Mouse (Mus musculus): ENCODE results near the gene Ctsz. TPM values are rescaled to one million over a fixed set of nuclear protein-coding genes. Genes with fewer than 3 reads are reported as not detected.

Gene Ctsz
- 113 and 129 TPM in 2 replicates for polyA plus RNA-seq (2015; fragmentation: Nextera tagmentation; extraction: Ambion mirVana)

GRCm38 (mm10) chr2:174438737-174439449 is at the start of gene Ctsz:
Gene Ctsz, minus strand, starts transcription at chr2:174439039.

GRCm38 (mm10) chr2:174472818-174473549 is 34.1 kb upstream of the Ctsz start, which contains the start of gene Prelid3b:
Gene Prelid3b, minus strand, starts transcription at chr2:174473081.

GRCm38 (mm10) chr2:174463789-174464523 is 25.1 kb upstream of the Ctsz start, which contains the start of gene Atp5e:
Gene Atp5e, minus strand, starts transcription at chr2:174464105.

GRCm38 (mm10) chr2:174450353-174450752 is 11.5 kb upstream of the Ctsz start, which contains the start of gene Tubb1:
Gene Tubb1, plus strand, starts transcription at chr2:174450695.

GRCm38 (mm10) chr2:174415731-174416310 is 23.0 kb downstream of the Ctsz start, which contains the start of gene Nelfcd:
Gene Nelfcd, plus strand, starts transcription at chr2:174415804.

Other genes starting within 250 kb of the Ctsz start
- gene Gnas, start 154.7 kb downstream of the Ctsz start, polyA plus RNA-seq (2015; fragmentation: Nextera tagmentation; extraction: Ambion mirVana) = 2,825 and 2,899 TPM in 2 replicates
- gene Gm20721, start 92.3 kb downstream of the Ctsz start, polyA plus RNA-seq (2015; fragmentation: Nextera tagmentation; extraction: Ambion mirVana) = 37.2 and 49.2 TPM in 2 replicates
- 105 and 112 TPM in 2 replicates for gene Nelfcd, start 23.2 kb downstream of the Ctsz start, polyA plus RNA-seq (2015; fragmentation: Nextera tagmentation; extraction: Ambion mirVana)
- gene Tubb1, start 11.7 kb upstream of the Ctsz start, polyA plus RNA-seq (2015; fragmentation: Nextera tagmentation; extraction: Ambion mirVana) = 0.21 and 0.33 TPM in 2 replicates
- gene Atp5e, start 25.1 kb upstream of the Ctsz start, polyA plus RNA-seq (2015; fragmentation: Nextera tagmentation; extraction: Ambion mirVana) = 1,520 and 1,849 TPM in 2 replicates
- gene Prelid3b, start 34.0 kb upstream of the Ctsz start, polyA plus RNA-seq (2015; fragmentation: Nextera tagmentation; extraction: Ambion mirVana) = 144 TPM in 2 replicates
- not detected in 2 replicates for gene Zfp831, start 204.5 kb upstream of the Ctsz start, polyA plus RNA-seq (2015; fragmentation: Nextera tagmentation; extraction: Ambion mirVana)